Mouse (Mus musculus): ENCODE measurements at regions not wholly inside any gene's neighbourhood (a gene's known extent, or its start where the extent isn't known, plus 50 kb on each side); places are given as distances from the start of the nearest gene placed in this dataset.
"Not testable (repeated sequence)": the region's sequence is repeated elsewhere in the genome, so short reads cannot be mapped to it uniquely, and the experiment has no call there.

GRCm38 (mm10) chr2:75781781-75782211 is 50.2 kb upstream of the Agps start:
- no peaks in the 10 kb centered on the region for H3K27me3 ChIP-seq (ENCODE audit: control insufficient read depth, insufficient read depth, low read length)
- peaks cover 0 to 10% of the 10 kb centered on the region in 2 experiments; a peak in 2 of 4 replicates for H3K4me1 ChIP-seq (replicated peaks; ENCODE audit: control insufficient read depth in 2 of 2, insufficient read depth in 2 of 2, low read length in 1 of 2)
- no peak for DNase-seq (ENCODE audit: low read depth in 3 of 3, low spot score in 3 of 3)
- no peak overlapping the region for H3K4me3 ChIP-seq (ENCODE audit: insufficient read depth in 1 of 2, low read depth in 2 of 2, low read length in 2 of 2)
- TF ChIP-seq EP300 (IDR thresholded peaks at IDR 0.05; ENCODE audit: low read depth) (no peak), CTCF (IDR thresholded peaks at IDR 0.05; ENCODE audit: low read depth) (no peak)
- no peaks in the 10 kb centered on the region for H3K9me3 ChIP-seq (ENCODE audit: control insufficient read depth, low read length)
- no peak overlapping the region for H3K9ac ChIP-seq (replicated peaks)
- H3K4me2 ChIP-seq (ENCODE audit: low read depth): no peak overlapping the region
- H3K27ac ChIP-seq: no peak overlapping the region
- no peaks in the 10 kb centered on the region for H3K36me3 ChIP-seq (replicated peaks; ENCODE audit: control insufficient read depth, insufficient read depth, low read depth)
- ATAC-seq (ENCODE audit: insufficient read depth): peak; percentile 49
- 58% methylated on average over 6 of the region's 6 CpGs for WGBS (ENCODE audit: insufficient replicate concordance)

GRCm38 (mm10) chr2:75781078-75781477 is 50.9 kb upstream of the Agps start:
- H3K9me3 ChIP-seq (ENCODE audit: control insufficient read depth, low read length): no peaks in the 10 kb centered on the region
- no peak overlapping the region for H3K27ac ChIP-seq
- peak in 2 of 3 experiments; percentile 38 to 56 for DNase-seq (ENCODE audit: low read depth in 3 of 3, low spot score in 3 of 3)
- WGBS (ENCODE audit: insufficient replicate concordance): 0% methylated on average over 3 of the region's 3 CpGs
- no peak for ATAC-seq (ENCODE audit: insufficient read depth)
- peaks cover 0 to 16% of the 10 kb centered on the region in 2 experiments; a peak in 3 of 4 replicates for H3K4me1 ChIP-seq (replicated peaks; ENCODE audit: control insufficient read depth in 2 of 2, insufficient read depth in 2 of 2, low read length in 1 of 2)
- no peaks in the 10 kb centered on the region for H3K36me3 ChIP-seq (replicated peaks; ENCODE audit: control insufficient read depth, insufficient read depth, low read depth)
- peak; percentile 71 for TF ChIP-seq CTCF (IDR thresholded peaks at IDR 0.05; ENCODE audit: low read depth)
- no peak for TF ChIP-seq EP300 (IDR thresholded peaks at IDR 0.05; ENCODE audit: low read depth)
- peak overlapping the region; percentile 20; the same call in 1 of the 2 replicates for H3K4me2 ChIP-seq (ENCODE audit: low read depth)
- H3K4me3 ChIP-seq (ENCODE audit: insufficient read depth in 1 of 2, low read depth in 2 of 2, low read length in 2 of 2): no peak overlapping the region
- H3K27me3 ChIP-seq (ENCODE audit: control insufficient read depth, insufficient read depth, low read length): no peaks in the 10 kb centered on the region
- no peak overlapping the region for H3K9ac ChIP-seq (replicated peaks)

- H3K9ac ChIP-seq (replicated peaks); H3K9me3 ChIP-seq (ENCODE audit: control insufficient read depth, low read length); H3K4me2 ChIP-seq (ENCODE audit: low read depth); H3K36me3 ChIP-seq (replicated peaks; ENCODE audit: control insufficient read depth, insufficient read depth, low read depth); H3K27me3 ChIP-seq (ENCODE audit: control insufficient read depth, insufficient read depth, low read length); H3K27ac ChIP-seq; ATAC-seq (ENCODE audit: insufficient read depth); H3K4me3 ChIP-seq (ENCODE audit: insufficient read depth in 1 of 2, low read depth in 2 of 2, low read length in 2 of 2); DNase-seq (ENCODE audit: low read depth in 3 of 3, low spot score in 3 of 3): not testable (repeated sequence)
- WGBS (ENCODE audit: insufficient replicate concordance): 68% methylated on average over 3 of the region's 3 CpGs
- peaks cover 0 to 16% of the 10 kb centered on the region in 2 experiments; a peak in 3 of 4 replicates for H3K4me1 ChIP-seq (replicated peaks; ENCODE audit: control insufficient read depth in 2 of 2, insufficient read depth in 2 of 2, low read length in 1 of 2)
Observed at GRCm38 (mm10) chr2:75778628-75779027, 53.3 kb upstream of the Agps start.

- WGBS (ENCODE audit: insufficient replicate concordance): 3% methylated on average over 5 of the region's 6 CpGs
- H3K9ac ChIP-seq (replicated peaks): no peak overlapping the region; the same call in 1 of the 2 replicates
- no peak overlapping the region for H3K27ac ChIP-seq
- H3K9me3 ChIP-seq (ENCODE audit: control insufficient read depth, low read length): no peaks in the 10 kb centered on the region
- peaks cover 3 to 26% of the 10 kb centered on the region in 2 experiments for H3K4me1 ChIP-seq (replicated peaks; ENCODE audit: control insufficient read depth in 2 of 2, insufficient read depth in 2 of 2, low read length in 1 of 2)
- peak; percentile 66 for ATAC-seq (ENCODE audit: insufficient read depth)
- H3K36me3 ChIP-seq (replicated peaks; ENCODE audit: control insufficient read depth, insufficient read depth, low read depth): no peaks in the 10 kb centered on the region
- H3K4me3 ChIP-seq (ENCODE audit: insufficient read depth in 1 of 2, low read depth in 2 of 2, low read length in 2 of 2): peak overlapping the region; percentile 29 to 35
- TF ChIP-seq EP300 (IDR thresholded peaks at IDR 0.05; ENCODE audit: low read depth): no peak
- no peak for TF ChIP-seq CTCF (IDR thresholded peaks at IDR 0.05; ENCODE audit: low read depth)
- DNase-seq (ENCODE audit: low read depth in 3 of 3, low spot score in 3 of 3): no peak
- H3K4me2 ChIP-seq (ENCODE audit: low read depth): peak overlapping the region; percentile 58
- H3K27me3 ChIP-seq (ENCODE audit: control insufficient read depth, insufficient read depth, low read length): no peaks in the 10 kb centered on the region
Observed at GRCm38 (mm10) chr2:75777040-75777451, 54.9 kb upstream of the Agps start.

GRCm38 (mm10) chr2:75776533-75776932 is 55.4 kb upstream of the Agps start:
- no peak; the same call in 1 of the 2 replicates for ATAC-seq (ENCODE audit: insufficient read depth)
- peak overlapping the region; percentile 7; the same call in 1 of the 2 replicates for H3K9ac ChIP-seq (replicated peaks)
- no peaks in the 10 kb centered on the region for H3K9me3 ChIP-seq (ENCODE audit: control insufficient read depth, low read length)
- peak overlapping the region; percentile 29 to 35 for H3K4me3 ChIP-seq (ENCODE audit: insufficient read depth in 1 of 2, low read depth in 2 of 2, low read length in 2 of 2)
- H3K4me2 ChIP-seq (ENCODE audit: low read depth): peak overlapping the region; percentile 58
- H3K27me3 ChIP-seq (ENCODE audit: control insufficient read depth, insufficient read depth, low read length): no peaks in the 10 kb centered on the region
- TF ChIP-seq CTCF (IDR thresholded peaks at IDR 0.05; ENCODE audit: low read depth): no peak
- TF ChIP-seq EP300 (IDR thresholded peaks at IDR 0.05; ENCODE audit: low read depth): no peak
- 7% methylated on average over 12 of the region's 12 CpGs for WGBS (ENCODE audit: insufficient replicate concordance)
- no peak for DNase-seq (ENCODE audit: low read depth in 3 of 3, low spot score in 3 of 3)
- peaks cover 4 to 25% of the 10 kb centered on the region in 2 experiments for H3K4me1 ChIP-seq (replicated peaks; ENCODE audit: control insufficient read depth in 2 of 2, insufficient read depth in 2 of 2, low read length in 1 of 2)
- H3K36me3 ChIP-seq (replicated peaks; ENCODE audit: control insufficient read depth, insufficient read depth, low read depth): no peaks in the 10 kb centered on the region
- no peak overlapping the region for H3K27ac ChIP-seq
